12 mouse cellular contexts compared by ENCODE assay signal in genomic region chr4:128950461-128950860, GRCm38 (mm10). TPM values are rescaled to one million over a fixed set of nuclear protein-coding genes. Genes with fewer than 3 reads are reported as not detected.
DNase-seq lines count a peak whose midpoint lies in the region; ATAC-seq and TF ChIP-seq lines count a peak whose summit lies in the region.
"Had no signal": no experiment of that assay in that cellular context is flagged by ENCODE, and none has a peak within 500 bp of the region (broad histone marks: within the 10 kb centered on the region; RNA-seq: fewer than 3 reads in every experiment).

No protein-coding gene starts in this region.

- peaks cover 13% of the 10 kb centered on the region for H3K4me1 ChIP-seq in forebrain, embryonic 16.5 days (replicated peaks; ENCODE audit: control insufficient read depth, insufficient read depth, low read length)
- H3K4me1 ChIP-seq in forebrain, embryonic 15.5 days = peaks cover 11% of the 10 kb centered on the region; the same call in 1 of the 2 replicates
- H3K4me1 ChIP-seq in kidney, adult 2 months (ENCODE audit: control insufficient read depth, insufficient read depth, low read length) = no peaks in the 10 kb centered on the region

- no peak overlapping the region for H3K4me3 ChIP-seq in forebrain, embryonic 16.5 days (replicated peaks; ENCODE audit: low read length)
- no peak overlapping the region for H3K4me3 ChIP-seq in forebrain, embryonic 15.5 days
- H3K4me3 ChIP-seq in kidney, adult 2 months (ENCODE audit: insufficient read depth, low read depth, low read length) = no peak overlapping the region
- H3K4me3 ChIP-seq: layer of hippocampus, adult 2 months had no signal

- DNase-seq in kidney, adult 2 months = peak; percentile 88
- no peak for DNase-seq in kidney, postnatal 14 days
- peak; percentile 94 for DNase-seq in Muller cell, postnatal 12 days (ENCODE audit: inconsistent ontology term)
- peak; percentile 60 to 74 for DNase-seq in heart, postnatal 10 days
- no peak for DNase-seq in layer of hippocampus, postnatal 25 days (ENCODE audit: extremely low spot score in 1 of 2, low spot score in 1 of 2)
- DNase-seq: lung, embryonic 14.5 days; midbrain, embryonic 14.5 days had no signal

- ATAC-seq in forebrain, embryonic 16.5 days = 0 out of 2 replicates have a peak, but pooled peaks have one; percentile 18
- ATAC-seq in forebrain, embryonic 15.5 days (replicated peaks) = no peak
- no peak for ATAC-seq in erythroblast, adult 5-6 weeks (replicated peaks; ENCODE audit: low FRiP score, poor library complexity, severe bottlenecking)

- H3K27ac ChIP-seq in forebrain, embryonic 16.5 days (ENCODE audit: low read length) = no peak overlapping the region
- no peak overlapping the region for H3K27ac ChIP-seq in forebrain, embryonic 15.5 days (replicated peaks)
- H3K27ac ChIP-seq in kidney, adult 2 months (ENCODE audit: insufficient read depth, low read depth, low read length) = no peak overlapping the region
- H3K27ac ChIP-seq: layer of hippocampus, adult 2 months had no signal

- no peak overlapping the region for H3K9ac ChIP-seq in forebrain, embryonic 16.5 days (replicated peaks; ENCODE audit: low read depth, low read length)
- H3K9ac ChIP-seq in forebrain, embryonic 15.5 days (replicated peaks) = no peak overlapping the region
- H3K9ac ChIP-seq: lung, embryonic 14.5 days had no signal

- TF ChIP-seq POLR2A in kidney, adult 2 months (IDR thresholded peaks at IDR 0.05; ENCODE audit: low read depth, low read length) = no peak

- no peaks in the 10 kb centered on the region for H3K9me3 ChIP-seq in forebrain, embryonic 16.5 days (ENCODE audit: control insufficient read depth, low read length)
- H3K9me3 ChIP-seq in forebrain, embryonic 15.5 days = no peaks in the 10 kb centered on the region

- H3K36me3 ChIP-seq in forebrain, embryonic 16.5 days (ENCODE audit: control insufficient read depth, insufficient read depth) = no peaks in the 10 kb centered on the region
- no peaks in the 10 kb centered on the region for H3K36me3 ChIP-seq in forebrain, embryonic 15.5 days
- no peaks in the 10 kb centered on the region for H3K36me3 ChIP-seq in kidney, adult 2 months (ENCODE audit: control insufficient read depth, insufficient read depth, low read length)

- no peak overlapping the region for H3K4me2 ChIP-seq in forebrain, embryonic 16.5 days (ENCODE audit: low read length)
- H3K4me2 ChIP-seq in forebrain, embryonic 15.5 days (replicated peaks) = no peak overlapping the region
- H3K4me2 ChIP-seq: lung, embryonic 14.5 days had no signal

- no peaks in the 10 kb centered on the region for H3K27me3 ChIP-seq in forebrain, embryonic 16.5 days (replicated peaks; ENCODE audit: control insufficient read depth, insufficient read depth, low read length)
- no peaks in the 10 kb centered on the region for H3K27me3 ChIP-seq in forebrain, embryonic 15.5 days
- H3K27me3 ChIP-seq in kidney, adult 2 months (replicated peaks; ENCODE audit: control insufficient read depth, insufficient read depth, low read length) = no peaks in the 10 kb centered on the region

- TF ChIP-seq CTCF in kidney, adult 2 months (conservative IDR thresholded peaks at IDR 0.05; ENCODE audit: insufficient read depth, insufficient read length, low read depth, low read length) = no peak

- intact Hi-C loops in heart, postnatal 10 days (cut with DNase I) = no loop called here

- WGBS in forebrain, embryonic 16.5 days = 62% methylated on average over 5 of the region's 5 CpGs
- 62% methylated on average over 5 of the region's 5 CpGs for WGBS in forebrain, embryonic 15.5 days
- WGBS in kidney, adult 2 months = 54% methylated on average over 5 of the region's 5 CpGs

RNA-seq across cellular contexts. Expression of gene Azin2, which starts 11.8 kb away (rescaled TPM):
- 9.8 and 10.3 TPM in 2 replicates for polyA plus RNA-seq in forebrain, embryonic 16.5 days (2015; fragmentation: Nextera tagmentation; extraction: Ambion mirVana)
- polyA plus RNA-seq in forebrain, embryonic 15.5 days (2015; fragmentation: Nextera tagmentation; extraction: Ambion mirVana) = 12.3 and 13.7 TPM in 2 replicates
- 14.0 and 14.7 TPM in 2 replicates for polyA plus RNA-seq in kidney, adult 2 months (2012; rRNA removed)
- total RNA-seq in heart, postnatal 10 days (2021) = 1 to 10 TPM; 5.8 to 6.0 TPM
- total RNA-seq in layer of hippocampus, postnatal 25 days (2021) = 10 to 100 TPM; 40.7 to 41.8 TPM
- not detected in 2 replicates for total RNA-seq in erythroblast, adult 5-6 weeks (2015; ENCODE audit: low replicate concordance)
- total RNA-seq in erythroblast, adult 5-6 weeks (2017; ENCODE audit: low replicate concordance) = 0.85 TPM in 1 of 2 replicates, not detected in the other
- total RNA-seq: neutrophil, adult 5-6 weeks had no signal

RNA-seq across cellular contexts. Expression of gene Ak2, which starts 41.3 kb away (rescaled TPM):
- polyA plus RNA-seq in forebrain, embryonic 16.5 days (2015; fragmentation: Nextera tagmentation; extraction: Ambion mirVana) = 96.9 and 103 TPM in 2 replicates
- polyA plus RNA-seq in forebrain, embryonic 15.5 days (2015; fragmentation: Nextera tagmentation; extraction: Ambion mirVana) = 106 and 116 TPM in 2 replicates
- polyA plus RNA-seq in kidney, adult 2 months (2012; rRNA removed) = 91.4 and 110 TPM in 2 replicates
- 10 to 100 TPM; 91.3 to 93.4 TPM for total RNA-seq in heart, postnatal 10 days (2021)
- 10 to 100 TPM; 27.7 to 30.9 TPM for total RNA-seq in layer of hippocampus, postnatal 25 days (2021)
- total RNA-seq in erythroblast, adult 5-6 weeks (2015; ENCODE audit: low replicate concordance) = 15.4 and 25.7 TPM in 2 replicates
- total RNA-seq in erythroblast, adult 5-6 weeks (2017; ENCODE audit: low replicate concordance) = 28.7 and 31.4 TPM in 2 replicates

Comparison
In these comparisons a context has a peak if more than half of its experiments do, and no peak if none do; other contexts are left out.
1. DNase-seq: peak in kidney, adult 2 months (single experiment), Muller cell, postnatal 12 days (single experiment) and heart, postnatal 10 days (2 of 2); none in kidney, postnatal 14 days (single experiment) and layer of hippocampus, postnatal 25 days (0 of 2).
2. RNA of gene Azin2, which starts 11.8 kb away (total RNA-seq): 40.7 to 41.8 TPM in layer of hippocampus, postnatal 25 days; 5.8 to 6.0 TPM in heart, postnatal 10 days and 0.85 TPM in erythroblast, adult 5-6 weeks; every median in the first group is over 4 times any median in the second.